Mouse (Mus musculus): ENCODE measurements around the gene Aspdh. TPM values are rescaled to one million over a fixed set of nuclear protein-coding genes. Genes with fewer than 3 reads are reported as not detected.

Aspdh gene
- polyA plus RNA-seq, 1 experiment from 2014 or later, result 0.36 TPM

GRCm38 (mm10) chr7:44467811-44468411, 2.7 kb downstream of the Aspdh start, which contains the start of gene Josd2:
Josd2 (plus strand) TSS chr7:44467980.
- Histone ChIP-seq H3K36me3 (peaks cover 9% of the 10 kb centered on the region), H3K4me3 (peak within 1 kb of the TSS; percentile 70), H3K4me1 (peaks cover 31% of the 10 kb centered on the region), H3K9ac (peak within 1 kb of the TSS; percentile 81), H3K27me3 (peaks cover 37% of the 10 kb centered on the region), H3K4me2 (replicated peaks) (peak within 1 kb of the TSS; percentile 77), H3K27ac (peak within 1 kb of the TSS; percentile 61; the same call in 1 of the 2 replicates), H3K9me3 (no peaks in the 10 kb centered on the region)
- WGBS, result under 1% methylated on average over 42 of the region's 42 CpGs
- peak; percentile 96 for ATAC-seq (ENCODE audit: low FRiP score, low read depth)

- H3K4me1 ChIP-seq, result peaks cover 35% of the 10 kb centered on the region
- ATAC-seq (ENCODE audit: low FRiP score, low read depth), result no peak
- no peaks in the 10 kb centered on the region for H3K9me3 ChIP-seq
- H3K27me3 ChIP-seq, result peaks cover 34% of the 10 kb centered on the region
- H3K36me3 ChIP-seq, result peaks cover 9% of the 10 kb centered on the region
- WGBS, result 73% methylated on average over 15 of the region's 15 CpGs
- H3K9ac ChIP-seq, result peak overlapping the region; percentile 81
- H3K27ac ChIP-seq, result no peak overlapping the region
- H3K4me3 ChIP-seq, result peak overlapping the region; percentile 70
- H3K4me2 ChIP-seq (replicated peaks), result peak overlapping the region; percentile 77
These were observed 3.6 kb downstream of the Aspdh start for GRCm38 (mm10) chr7:44468644-44469285.

GRCm38 (mm10) chr7:44469677-44470675, 4.8 kb downstream of the Aspdh start:
- Histone ChIP-seq H3K27ac (no peak overlapping the region), H3K4me1 (peaks cover 42% of the 10 kb centered on the region), H3K9me3 (no peaks in the 10 kb centered on the region), H3K4me2 (replicated peaks) (no peak overlapping the region), H3K4me3 (0 out of 2 replicates have a peak overlapping the region, but pooled peaks have one; percentile 70), H3K27me3 (peaks cover 34% of the 10 kb centered on the region), H3K36me3 (peaks cover 9% of the 10 kb centered on the region), H3K9ac (no peak overlapping the region)
- 90% methylated on average over 16 of the region's 16 CpGs for WGBS
- ATAC-seq (ENCODE audit: low FRiP score, low read depth), result no peak

GRCm38 (mm10) chr7:44470696-44471612, 5.8 kb downstream of the Aspdh start:
- no peak overlapping the region for H3K4me3 ChIP-seq
- peak overlapping the region; percentile 31; the same call in 1 of the 2 replicates for H3K9ac ChIP-seq
- peaks cover 34% of the 10 kb centered on the region for H3K27me3 ChIP-seq
- H3K36me3 ChIP-seq, result peaks cover 9% of the 10 kb centered on the region
- no peak overlapping the region; the same call in 1 of the 2 replicates for H3K27ac ChIP-seq
- no peak overlapping the region for H3K4me2 ChIP-seq (replicated peaks)
- H3K4me1 ChIP-seq, result peaks cover 42% of the 10 kb centered on the region
- H3K9me3 ChIP-seq, result no peaks in the 10 kb centered on the region
- no peak for ATAC-seq (ENCODE audit: low FRiP score, low read depth)
- WGBS, result 89% methylated on average over 16 of the region's 16 CpGs

GRCm38 (mm10) chr7:44471880-44472557, 6.8 kb downstream of the Aspdh start:
- Histone ChIP-seq H3K4me1 (peaks cover 42% of the 10 kb centered on the region), H3K4me2 (replicated peaks) (no peak overlapping the region), H3K36me3 (peaks cover 9% of the 10 kb centered on the region), H3K9me3 (no peaks in the 10 kb centered on the region), H3K27me3 (peaks cover 44% of the 10 kb centered on the region), H3K27ac (peak overlapping the region; percentile 55; the same call in 1 of the 2 replicates), H3K4me3 (no peak overlapping the region), H3K9ac (0 out of 2 replicates have a peak overlapping the region, but pooled peaks have one; percentile 8)
- WGBS, result 41% methylated on average over 6 of the region's 6 CpGs
- ATAC-seq (ENCODE audit: low FRiP score, low read depth), result no peak

- no peak overlapping the region for H3K4me3 ChIP-seq
- H3K27ac ChIP-seq, result no peak overlapping the region
- peaks cover 38% of the 10 kb centered on the region for H3K4me1 ChIP-seq
- ATAC-seq (ENCODE audit: low FRiP score, low read depth), result no peak
- 14% methylated on average over 1 of the region's 1 CpGs for WGBS
- no peak overlapping the region for H3K4me2 ChIP-seq (replicated peaks)
- H3K9ac ChIP-seq, result no peak overlapping the region
- H3K27me3 ChIP-seq, result peaks cover 49% of the 10 kb centered on the region
- peaks cover 9% of the 10 kb centered on the region for H3K36me3 ChIP-seq
- no peaks in the 10 kb centered on the region for H3K9me3 ChIP-seq
These were observed 7.3 kb downstream of the Aspdh start for GRCm38 (mm10) chr7:44472558-44472885.

GRCm38 (mm10) chr7:44472961-44473646, 7.9 kb downstream of the Aspdh start:
- Histone ChIP-seq H3K27ac (peak overlapping the region; percentile 52; the same call in 1 of the 2 replicates), H3K4me1 (peaks cover 38% of the 10 kb centered on the region), H3K4me2 (replicated peaks) (no peak overlapping the region), H3K36me3 (peaks cover 9% of the 10 kb centered on the region), H3K27me3 (peaks cover 55% of the 10 kb centered on the region), H3K9ac (no peak overlapping the region), H3K4me3 (no peak overlapping the region), H3K9me3 (no peaks in the 10 kb centered on the region)
- peak; percentile 37 for ATAC-seq (ENCODE audit: low FRiP score, low read depth)
- WGBS, result 57% methylated on average over 9 of the region's 9 CpGs

- H3K27ac ChIP-seq, result no peak overlapping the region
- peak overlapping the region; percentile 21; the same call in 1 of the 2 replicates for H3K9ac ChIP-seq
- peaks cover 27% of the 10 kb centered on the region for H3K4me1 ChIP-seq
- H3K9me3 ChIP-seq, result no peaks in the 10 kb centered on the region
- H3K4me2 ChIP-seq (replicated peaks), result 0 out of 2 replicates have a peak overlapping the region, but pooled peaks have one; percentile 9
- H3K4me3 ChIP-seq, result no peak overlapping the region; the same call in 1 of the 2 replicates
- peak; percentile 42 for ATAC-seq (ENCODE audit: low FRiP score, low read depth)
- peaks cover 68% of the 10 kb centered on the region for H3K27me3 ChIP-seq
- 24% methylated on average over 4 of the region's 4 CpGs for WGBS
- H3K36me3 ChIP-seq, result peaks cover 8% of the 10 kb centered on the region
These were observed 9.2 kb downstream of the Aspdh start for GRCm38 (mm10) chr7:44474419-44474818.

GRCm38 (mm10) chr7:44475046-44475614, 9.9 kb downstream of the Aspdh start:
- H3K4me3 ChIP-seq, result no peak overlapping the region
- no peaks in the 10 kb centered on the region for H3K9me3 ChIP-seq
- no peak overlapping the region for H3K27ac ChIP-seq
- 32% methylated on average over 5 of the region's 5 CpGs for WGBS
- H3K4me1 ChIP-seq, result peaks cover 27% of the 10 kb centered on the region
- no peak for ATAC-seq (ENCODE audit: low FRiP score, low read depth)
- peaks cover 5% of the 10 kb centered on the region for H3K36me3 ChIP-seq
- peak overlapping the region; percentile 3; the same call in 1 of the 2 replicates for H3K4me2 ChIP-seq (replicated peaks)
- no peak overlapping the region for H3K9ac ChIP-seq
- H3K27me3 ChIP-seq, result peaks cover 73% of the 10 kb centered on the region

- no peak for ATAC-seq (ENCODE audit: low FRiP score, low read depth)
- Histone ChIP-seq H3K9ac (no peak overlapping the region), H3K36me3 (no peaks in the 10 kb centered on the region), H3K4me1 (no peaks in the 10 kb centered on the region), H3K4me3 (no peak overlapping the region), H3K4me2 (replicated peaks) (no peak overlapping the region), H3K9me3 (no peaks in the 10 kb centered on the region), H3K27me3 (peaks cover 49% of the 10 kb centered on the region), H3K27ac (no peak overlapping the region)
- WGBS, result 66% methylated on average over 3 of the region's 3 CpGs
These were observed 17.7 kb downstream of the Aspdh start for GRCm38 (mm10) chr7:44482836-44483435.

All from limb, embryonic 13.5 days (tissue).